Mouse (Mus musculus): ENCODE results near the gene Ppp4r3a.
"Not testable (repeated sequence)": the region's sequence is repeated elsewhere in the genome, so short reads cannot be mapped to it uniquely, and the experiment has no call there.

Gene Ppp4r3a

DNA sequence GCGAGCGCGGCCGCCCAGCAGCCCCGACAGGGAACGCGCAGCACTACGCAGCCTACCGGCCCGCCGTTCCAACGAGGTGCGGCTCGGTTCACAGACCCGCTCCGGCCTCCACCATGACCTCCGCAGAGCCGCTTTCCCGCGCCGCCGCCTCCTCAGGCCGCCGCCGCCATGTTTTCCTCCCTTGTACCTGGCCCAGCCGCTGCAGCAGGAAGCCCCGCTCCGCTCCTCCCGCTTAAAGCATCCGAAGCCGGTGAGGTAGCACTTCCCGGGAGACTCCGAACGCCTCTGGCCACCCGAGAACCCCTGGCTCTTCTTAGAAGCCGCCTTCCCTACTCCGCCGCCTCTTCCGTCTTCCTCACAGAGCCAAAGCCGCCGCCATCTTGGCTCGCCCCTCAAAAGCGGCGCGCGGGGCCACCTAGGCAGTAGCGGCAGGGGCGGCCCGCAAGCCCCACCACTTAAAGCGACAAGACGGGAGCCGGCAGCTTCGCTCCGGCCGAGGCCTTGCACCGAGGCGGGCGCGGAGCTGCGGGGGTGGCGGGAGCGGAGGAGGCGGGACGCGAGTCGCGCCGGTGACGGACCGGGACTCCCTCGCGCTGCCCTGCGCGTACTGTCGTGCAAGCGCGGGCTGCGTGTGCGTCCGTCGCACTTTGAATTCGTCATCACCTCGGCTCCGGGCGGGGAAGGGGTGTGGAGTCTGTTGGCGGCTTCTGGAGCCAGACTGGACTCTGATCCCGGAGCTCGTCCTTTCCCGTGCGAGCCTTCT is at the start of gene Ppp4r3a:
Gene Ppp4r3a, minus strand, starts transcription at position 627 of the 763 bp plus-strand sequence.
- CTCF ChIA-PET = no interaction called here

DNA sequence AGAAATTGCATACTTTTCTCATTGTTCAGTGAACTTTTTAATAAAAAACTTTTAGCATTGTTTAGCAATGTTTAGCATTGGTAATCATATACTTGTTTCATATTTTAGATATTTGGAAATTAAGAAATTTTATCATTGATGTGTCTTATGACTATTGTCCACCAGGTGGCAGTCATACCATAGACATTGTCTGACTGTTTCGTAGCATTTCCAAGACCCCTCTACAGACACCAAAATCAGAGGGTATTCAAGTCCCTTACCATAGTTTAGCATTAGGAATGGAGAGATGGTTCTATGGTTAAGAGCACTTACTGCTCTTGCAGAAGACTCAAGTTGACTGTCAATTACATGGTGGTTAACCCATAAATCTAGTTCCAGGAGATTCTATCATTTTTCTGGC is 39.5 kb upstream of the Ppp4r3a start:
- CTCF ChIA-PET = no interaction called here

GRCm38 (mm10) chr12:101122066-101122465 is 38.6 kb upstream of the Ppp4r3a start:
- CTCF ChIA-PET = not testable (repeated sequence)

DNA sequence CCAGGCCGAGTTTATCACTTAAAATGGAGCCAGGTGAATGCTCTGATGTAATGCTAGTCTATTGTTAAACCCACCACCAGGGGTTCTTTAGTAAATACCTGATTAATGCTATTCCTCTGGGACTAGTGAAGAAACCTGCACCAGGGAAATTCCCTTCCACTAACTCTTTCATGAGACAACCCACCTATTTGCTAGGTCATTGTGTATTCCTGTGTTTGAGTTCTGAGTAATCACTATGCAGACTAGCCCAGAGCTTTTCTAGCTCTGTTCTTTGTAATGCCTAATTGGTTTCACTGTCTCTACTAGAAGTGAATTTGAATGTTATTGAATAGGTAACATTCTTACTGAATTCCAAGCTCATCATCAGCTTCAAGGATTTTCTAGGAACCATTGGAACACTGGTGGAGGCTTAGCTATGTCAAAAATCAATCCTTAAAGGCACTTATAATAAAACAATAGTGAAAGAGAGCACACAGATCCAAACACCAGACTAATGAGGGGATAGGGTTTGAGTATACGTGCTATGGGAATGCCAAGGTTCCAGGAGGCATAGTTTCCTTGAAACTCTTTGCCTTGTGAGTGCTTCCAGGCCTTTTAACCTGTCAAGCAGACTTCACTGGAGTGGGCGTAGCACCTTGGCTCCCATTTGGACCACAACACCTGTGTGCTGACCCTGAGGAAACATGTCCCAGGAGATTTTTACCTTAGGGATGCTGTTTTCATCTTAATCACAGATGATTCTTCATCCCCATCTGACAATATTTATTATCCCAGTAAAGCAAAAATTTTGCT is 26.5 kb upstream of the Ppp4r3a start:
- CTCF ChIA-PET = not testable (repeated sequence)

GRCm38 (mm10) chr12:101107722-101108121 is 24.2 kb upstream of the Ppp4r3a start:
- CTCF ChIA-PET = no interaction called here

DNA sequence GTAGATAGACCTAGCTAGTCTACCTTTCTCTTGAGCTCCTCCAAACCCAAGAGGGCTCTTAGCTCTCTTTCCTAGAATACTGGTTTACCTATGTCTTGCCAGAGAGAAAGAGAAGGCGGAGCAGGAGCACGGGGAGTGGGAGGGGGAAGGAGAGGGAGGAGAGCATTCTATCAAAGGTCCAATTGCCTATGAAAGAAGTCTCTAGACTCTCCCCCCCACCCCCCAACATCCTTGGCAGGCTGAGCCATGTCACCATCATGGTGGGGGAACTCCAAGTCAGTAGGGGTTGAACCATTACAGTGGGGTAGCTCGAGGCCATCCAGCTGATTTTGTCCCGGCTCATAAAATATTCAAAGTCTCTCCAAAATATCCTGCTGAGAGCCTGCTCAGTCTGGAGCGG is 22.1 kb upstream of the Ppp4r3a start:
- CTCF ChIA-PET = no interaction called here

- CTCF ChIA-PET = interaction anchor here (1.1 kb wide), 1 partner anchor 41 kb away, joined by 3 read pairs; no protein-coding TSS in a partner anchor
Measured at GRCm38 (mm10) chr12:101102648-101103047, 19.1 kb upstream of the Ppp4r3a start.

DNA sequence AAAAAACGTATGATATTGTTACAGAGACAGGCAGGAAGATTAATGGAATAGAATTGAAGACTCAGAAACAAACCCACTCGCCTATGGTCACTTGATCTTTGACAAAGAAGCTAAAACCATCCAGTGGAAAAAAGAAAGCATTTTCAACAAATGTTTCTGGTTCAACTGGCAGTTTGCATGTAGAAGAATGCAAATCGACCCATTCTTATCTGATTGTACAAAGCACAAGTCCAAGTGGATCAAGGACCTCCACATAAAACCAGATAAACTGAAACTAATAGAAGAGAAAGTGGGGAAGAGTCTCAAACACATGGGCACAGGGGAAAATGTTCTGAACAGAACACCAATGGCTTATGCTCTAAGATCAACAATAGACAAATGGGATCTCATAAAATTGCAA is 10.2 kb upstream of the Ppp4r3a start:
- CTCF ChIA-PET = not testable (repeated sequence)

GRCm38 (mm10) chr12:101089955-101090354 is 6.5 kb upstream of the Ppp4r3a start:
- CTCF ChIA-PET = no interaction called here

DNA sequence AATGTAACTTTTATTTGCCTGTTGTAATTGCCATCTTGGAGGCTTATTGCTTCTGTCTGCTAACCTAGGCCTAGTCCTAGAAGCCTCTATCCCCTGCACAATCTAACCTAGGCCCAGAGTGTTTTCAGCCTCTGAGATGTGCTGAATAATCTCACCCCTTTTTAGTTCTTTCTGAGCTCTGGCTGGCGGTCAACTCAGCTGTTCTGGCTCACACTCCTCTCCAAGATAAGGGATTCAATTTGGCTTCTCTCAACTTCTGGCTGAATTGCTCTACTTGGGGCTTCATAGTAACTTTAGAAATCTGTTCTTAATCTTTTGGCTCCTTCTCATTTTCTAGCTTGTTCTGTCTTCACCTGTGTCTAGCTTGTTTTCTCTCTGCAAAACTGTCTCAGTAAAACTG is 3.9 kb upstream of the Ppp4r3a start:
- CTCF ChIA-PET = no interaction called here

DNA sequence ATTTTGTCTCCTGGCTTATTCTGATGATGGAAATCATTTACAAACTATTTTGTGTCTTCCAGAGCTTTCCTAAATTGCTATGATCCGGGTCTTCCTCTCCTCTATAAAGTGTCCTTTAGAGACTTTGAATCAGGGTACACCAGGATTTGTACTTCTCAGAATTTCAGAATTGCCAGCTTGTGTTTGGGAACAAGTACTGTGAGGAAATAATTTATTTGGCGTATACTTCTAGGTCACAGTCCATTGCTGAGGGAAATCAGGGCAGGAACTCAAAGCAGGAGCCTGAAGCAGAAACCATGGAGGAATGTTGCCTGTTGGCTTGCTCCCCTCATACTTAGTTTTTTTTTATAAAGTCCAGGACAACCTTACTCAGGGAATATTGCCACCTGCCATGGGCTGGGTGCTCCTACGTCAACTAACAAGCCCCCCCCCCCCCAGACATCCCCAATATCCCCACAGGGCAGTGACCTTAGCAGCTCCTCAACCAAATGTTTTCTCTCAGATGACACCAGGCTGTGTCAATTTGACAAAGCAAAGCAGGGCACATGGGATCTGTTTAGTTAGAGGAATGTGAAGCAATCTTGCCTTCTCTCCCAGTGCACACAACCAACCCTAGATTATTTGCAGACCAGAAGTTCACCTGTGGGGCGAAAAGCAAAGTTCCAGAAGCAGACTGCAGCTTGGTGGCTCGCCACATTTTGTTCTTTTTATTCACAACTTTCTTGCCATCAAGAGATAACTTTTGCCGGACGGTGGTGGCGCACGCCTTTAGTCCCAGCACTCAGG is 1.6 kb upstream of the Ppp4r3a start:
- CTCF ChIA-PET = interaction anchor here (0.6 to 0.7 kb wide), 2 partner anchors 169 to 911 kb away, joined by 4 to 7 read pairs; no protein-coding TSS in a partner anchor

DNA sequence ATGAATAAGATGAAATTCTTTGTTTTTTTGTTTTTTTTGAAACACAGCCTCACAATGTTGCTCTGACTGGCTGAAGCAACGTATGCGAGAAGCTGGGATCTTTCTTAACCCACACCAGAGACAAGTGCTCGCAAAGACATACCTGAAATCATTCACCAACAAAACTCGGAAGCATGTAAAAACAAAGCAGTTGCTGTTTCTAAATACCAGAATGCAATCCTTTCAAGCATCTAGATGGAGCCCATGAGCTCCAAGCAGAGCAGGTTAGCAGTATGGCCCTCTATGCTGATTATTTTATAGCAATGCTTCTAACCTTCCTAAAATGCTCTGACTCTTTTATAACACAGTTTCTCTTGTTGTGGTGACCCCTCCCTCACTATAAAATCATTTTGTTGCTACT is 735 bp upstream of the Ppp4r3a start:
- CTCF ChIA-PET = interaction anchor here (0.5 to 0.6 kb wide), 2 partner anchors 17 to 881 kb away, joined by 3 to 11 read pairs; no protein-coding TSS in a partner anchor

DNA sequence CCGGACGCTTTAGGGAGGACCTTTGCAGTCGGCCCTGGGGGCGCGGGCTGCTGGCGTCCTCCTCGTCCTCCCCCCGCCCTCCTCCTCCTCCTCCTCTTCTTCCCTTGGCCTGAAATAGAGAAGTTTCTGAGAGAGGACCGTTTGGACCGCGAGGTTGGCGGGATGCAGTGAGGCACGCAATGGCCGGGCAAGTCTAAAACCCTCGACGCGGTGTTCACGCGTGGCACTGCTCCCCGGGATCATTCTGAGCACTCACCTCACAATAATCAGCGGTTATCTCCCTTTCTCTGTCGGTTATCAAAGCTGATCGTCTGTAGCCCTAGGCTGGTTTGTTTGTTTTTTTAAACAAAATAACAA is 315 bp upstream of the Ppp4r3a start:
- CTCF ChIA-PET = interaction anchor here (0.6 kb wide), 1 partner anchor 18 kb away, joined by 11 read pairs; no protein-coding TSS in a partner anchor

GRCm38 (mm10) chr12:101082296-101083075 is 1.0 kb downstream of the Ppp4r3a start:
- CTCF ChIA-PET = interaction anchor here (0.6 kb wide), 1 partner anchor 1031 kb away, joined by 11 read pairs; no protein-coding TSS in a partner anchor

DNA sequence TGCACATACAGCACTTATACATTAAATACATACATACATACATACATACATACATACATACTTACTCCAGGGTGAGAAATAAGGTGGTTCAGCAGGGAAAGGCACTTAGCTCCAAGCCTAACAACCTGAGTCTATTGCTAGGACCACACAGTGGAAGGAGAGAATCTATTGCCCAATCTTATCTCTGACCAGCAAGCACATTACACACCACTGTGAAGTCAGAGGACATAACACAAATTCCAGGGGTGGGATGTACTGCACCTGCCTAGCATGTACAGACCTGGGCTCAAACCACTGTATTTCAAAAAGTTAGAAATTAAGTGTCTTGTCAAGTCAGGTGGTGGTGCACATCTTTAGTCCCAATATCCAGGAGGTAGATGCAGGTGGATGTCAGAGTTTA is 5.5 kb downstream of the Ppp4r3a start:
- CTCF ChIA-PET = no interaction called here

GRCm38 (mm10) chr12:101075433-101075832 is 8.1 kb downstream of the Ppp4r3a start:
- CTCF ChIA-PET = interaction anchor here (0.6 kb wide), 1 partner anchor 62 kb away, joined by 12 read pairs; no protein-coding TSS in a partner anchor

DNA sequence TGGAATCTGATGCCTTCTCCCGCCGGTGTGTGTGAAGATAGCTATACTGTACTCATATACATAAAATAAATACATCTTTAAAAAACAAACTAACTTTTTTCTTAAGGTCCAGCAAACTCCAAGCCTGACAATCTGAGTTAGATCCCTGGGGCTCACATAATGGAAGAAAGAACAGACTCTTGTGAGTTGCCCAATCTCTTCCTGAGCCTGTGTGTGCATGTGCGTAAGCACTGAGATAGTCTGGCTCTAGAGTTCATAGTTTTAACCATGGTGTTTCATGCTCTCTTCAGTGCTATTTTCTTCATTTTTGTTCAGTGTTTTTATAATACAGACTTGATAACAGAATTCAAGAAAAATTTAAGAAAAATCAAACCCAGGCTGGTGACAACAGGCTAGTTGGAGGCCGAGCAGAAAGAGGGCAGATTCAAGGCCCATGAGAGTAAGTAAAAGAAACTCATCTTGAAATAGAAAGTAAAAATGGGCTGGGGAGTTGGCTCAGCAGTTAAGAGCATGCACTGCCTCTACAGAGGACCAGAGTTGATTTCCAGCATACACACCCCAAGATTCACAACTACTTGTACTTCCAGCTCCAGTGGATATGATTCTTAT is 8.6 kb downstream of the Ppp4r3a start:
- CTCF ChIA-PET = no interaction called here

- CTCF ChIA-PET = interaction anchor here (0.6 kb wide), 1 partner anchor 49 kb away, joined by 3 read pairs; no protein-coding TSS in a partner anchor
Measured at GRCm38 (mm10) chr12:101069813-101070212, 13.7 kb downstream of the Ppp4r3a start.

DNA sequence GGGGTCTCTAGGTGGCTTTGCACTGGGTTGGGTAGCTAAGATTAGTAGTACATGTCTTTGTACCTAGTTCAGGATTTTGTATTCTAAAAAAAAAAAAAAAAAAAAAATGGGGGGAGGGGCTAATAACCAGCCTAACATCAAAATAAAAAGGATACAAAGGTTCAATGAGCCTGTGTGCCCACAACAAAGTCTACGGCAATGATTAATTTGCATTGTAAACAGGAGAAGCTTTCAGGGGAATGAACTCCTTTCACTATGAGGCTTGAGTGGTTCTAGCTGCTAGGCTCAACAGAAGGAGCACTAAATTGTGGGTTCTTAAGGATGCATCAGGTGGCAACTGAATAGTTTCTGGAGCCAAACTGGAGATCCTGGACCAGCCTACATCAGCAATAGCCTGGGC is 17.2 kb downstream of the Ppp4r3a start:
- CTCF ChIA-PET = no interaction called here

DNA sequence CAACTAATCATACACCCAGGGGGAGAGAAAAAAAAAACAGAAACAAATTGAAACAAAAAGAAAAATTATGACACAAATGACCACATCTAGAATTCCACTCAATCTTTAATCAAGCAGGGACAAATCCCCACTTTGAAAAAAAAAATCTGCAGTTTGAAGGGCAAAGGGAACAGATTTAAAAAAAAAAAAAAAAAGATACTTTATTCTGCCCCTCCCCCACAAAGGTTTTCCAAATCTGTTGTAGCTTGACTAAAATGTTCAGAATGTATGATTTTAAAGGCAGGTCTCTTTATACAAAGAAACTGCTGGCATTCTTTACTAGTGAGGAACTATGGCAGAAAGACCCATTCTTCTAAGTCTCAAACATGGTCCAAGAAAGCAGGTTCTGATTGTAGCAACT is 43.5 kb downstream of the Ppp4r3a start:
- CTCF ChIA-PET = no interaction called here

All from spleen, embryonic (tissue).